Mouse (Mus musculus) adrenal gland, adult (tissue): Measurements from ENCODE around the gene Fermt2.
"Not testable (repeated sequence)": the region's sequence is repeated elsewhere in the genome, so short reads cannot be mapped to it uniquely, and the experiment has no call there.

Source experiments
- DNase-seq, 2 experiments: peaks; one replicate each; pipeline ENCODE4 v3.0.0; 2022 to 2023; ENCODE audit warnings: low spot score in 1 of 2; ENCODE audit not compliant: inconsistent age in 2 of 2

Gene Fermt2

GRCm38 (mm10) chr14:45510787-45511186 is 19.1 kb downstream of the Fermt2 start:
- DNase-seq = peak in 1 of 2 experiments; percentile 51

- DNase-seq = peak in 1 of 2 experiments; percentile 82
Observed at GRCm38 (mm10) chr14:45507923-45508322, 22.0 kb downstream of the Fermt2 start.

- no peak for DNase-seq
Observed at GRCm38 (mm10) chr14:45507447-45507846, 22.5 kb downstream of the Fermt2 start.

GRCm38 (mm10) chr14:45507032-45507431 is 22.9 kb downstream of the Fermt2 start:
- DNase-seq = peak in 1 of 2 experiments; percentile 54

- DNase-seq = no peak
Observed at GRCm38 (mm10) chr14:45506165-45506564, 23.8 kb downstream of the Fermt2 start.

GRCm38 (mm10) chr14:45504422-45505113 is 25.4 kb downstream of the Fermt2 start:
- peak; percentile 50 to 79 for DNase-seq

- DNase-seq = no peak
Observed at GRCm38 (mm10) chr14:45503934-45504333, 26.0 kb downstream of the Fermt2 start.

GRCm38 (mm10) chr14:45500052-45500451 is 29.9 kb downstream of the Fermt2 start:
- DNase-seq = no peak

- no peak for DNase-seq
Observed at GRCm38 (mm10) chr14:45497116-45497515, 32.8 kb downstream of the Fermt2 start.

GRCm38 (mm10) chr14:45495810-45496209 is 34.1 kb downstream of the Fermt2 start:
- DNase-seq = not testable (repeated sequence)

GRCm38 (mm10) chr14:45493891-45494290 is 36.0 kb downstream of the Fermt2 start:
- no peak for DNase-seq

- DNase-seq = no peak
Observed at GRCm38 (mm10) chr14:45492668-45493067, 37.2 kb downstream of the Fermt2 start.

GRCm38 (mm10) chr14:45492038-45492437 is 37.9 kb downstream of the Fermt2 start:
- DNase-seq = peak; percentile 43 to 79

- not testable (repeated sequence) for DNase-seq
Observed at GRCm38 (mm10) chr14:45487201-45487600, 42.7 kb downstream of the Fermt2 start.

- DNase-seq = not testable (repeated sequence)
Observed at GRCm38 (mm10) chr14:45483361-45483760, 46.6 kb downstream of the Fermt2 start.

GRCm38 (mm10) chr14:45478977-45479806 is 50.7 kb downstream of the Fermt2 start:
- DNase-seq = no peak

GRCm38 (mm10) chr14:45478515-45478914 is 51.4 kb downstream of the Fermt2 start:
- DNase-seq = no peak

- peak; percentile 83 to 87 for DNase-seq
Observed at GRCm38 (mm10) chr14:45477651-45478050, 52.3 kb downstream of the Fermt2 start.

- DNase-seq = no peak
Observed at GRCm38 (mm10) chr14:45476990-45477389, 52.9 kb downstream of the Fermt2 start.

GRCm38 (mm10) chr14:45472536-45472935 is 57.4 kb downstream of the Fermt2 start:
- no peak for DNase-seq

GRCm38 (mm10) chr14:45469446-45469845 is 60.5 kb downstream of the Fermt2 start:
- no peak for DNase-seq

GRCm38 (mm10) chr14:45466371-45466770 is 63.5 kb downstream of the Fermt2 start:
- not testable (repeated sequence) for DNase-seq
